Mouse (Mus musculus): Measurements from ENCODE around the gene Endou. TPM values are rescaled to one million over a fixed set of nuclear protein-coding genes. Genes with fewer than 3 reads are reported as not detected.

The Endou gene
- polyA plus RNA-seq, 1 experiment from 2014 or later: 2.8 TPM

DNA sequence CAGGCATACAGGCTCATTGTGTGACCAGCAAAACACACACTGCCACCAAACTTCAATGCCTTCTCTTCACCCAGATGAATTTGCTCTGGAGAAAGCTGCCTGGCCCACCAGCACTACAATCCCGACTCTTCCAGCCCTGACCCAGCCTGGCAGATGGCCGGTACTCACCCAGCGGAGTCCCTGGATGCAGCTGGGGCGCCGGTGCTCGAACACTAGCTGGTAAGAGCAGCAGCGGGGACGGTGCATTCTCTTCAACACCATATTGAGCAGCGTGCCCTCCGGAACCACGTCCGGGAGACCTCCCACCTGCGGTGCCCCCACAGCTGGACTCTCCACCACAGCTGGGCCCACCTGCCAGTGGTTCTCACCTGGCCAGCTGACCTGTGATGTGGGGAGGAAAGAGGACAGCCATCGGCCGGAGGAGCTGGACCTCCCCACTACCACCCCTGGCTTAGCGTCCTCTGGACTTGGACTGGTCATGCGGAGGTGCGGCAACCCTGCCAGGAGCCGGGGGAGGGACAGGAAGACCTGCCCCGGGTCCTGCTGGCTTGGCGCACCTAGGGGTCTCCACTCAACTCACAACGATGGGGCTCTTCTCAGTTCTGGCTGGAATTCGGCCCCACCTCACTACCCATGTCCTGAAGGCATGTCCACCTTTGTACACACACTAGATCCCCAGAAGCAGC lies 35.6 kb upstream of the Endou start:
- Histone ChIP-seq H3K36me3 (no peaks in the 10 kb centered on the region), H3K27me3 (peaks cover 47% of the 10 kb centered on the region), H3K4me3 (peak overlapping the region; percentile 51), H3K27ac (no peak overlapping the region), H3K4me1 (peaks cover 42% of the 10 kb centered on the region), H3K9ac (peak overlapping the region; percentile 72), H3K4me2 (peak overlapping the region; percentile 94), H3K9me3 (no peaks in the 10 kb centered on the region)
- WGBS: 7% methylated on average over 23 of the region's 23 CpGs
- no peak for ATAC-seq (ENCODE audit: insufficient number of reproducible peaks, insufficient read depth, low FRiP score, low TSS enrichment, low read depth)

DNA sequence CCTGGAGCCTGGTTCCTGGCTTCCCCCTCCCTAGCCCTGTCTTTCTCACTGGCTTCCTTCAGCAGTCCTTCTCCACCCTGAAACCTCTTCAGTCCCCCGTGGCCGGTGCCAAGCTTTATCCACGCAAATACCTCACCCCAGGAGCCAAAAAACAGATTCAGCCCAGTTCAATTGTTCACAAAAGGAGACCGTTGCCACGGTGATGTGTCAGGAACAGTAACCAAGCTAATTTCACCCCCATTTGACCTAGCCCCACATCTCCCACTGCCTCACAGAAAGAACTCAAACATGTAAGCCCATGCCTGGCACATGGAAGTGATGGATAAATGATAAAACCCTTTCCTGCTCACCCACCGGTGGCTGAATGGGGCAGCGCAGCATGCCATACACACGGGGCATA lies 35.1 kb upstream of the Endou start:
- WGBS: 19% methylated on average over 8 of the region's 8 CpGs
- H3K27me3 ChIP-seq: peaks cover 47% of the 10 kb centered on the region
- no peak overlapping the region for H3K27ac ChIP-seq
- peak overlapping the region; percentile 94 for H3K4me2 ChIP-seq
- H3K9me3 ChIP-seq: no peaks in the 10 kb centered on the region
- peak overlapping the region; percentile 72; the same call in 1 of the 2 replicates for H3K9ac ChIP-seq
- peak overlapping the region; percentile 51 for H3K4me3 ChIP-seq
- no peak for ATAC-seq (ENCODE audit: insufficient number of reproducible peaks, insufficient read depth, low FRiP score, low TSS enrichment, low read depth)
- H3K4me1 ChIP-seq: peaks cover 38% of the 10 kb centered on the region
- H3K36me3 ChIP-seq: no peaks in the 10 kb centered on the region

DNA sequence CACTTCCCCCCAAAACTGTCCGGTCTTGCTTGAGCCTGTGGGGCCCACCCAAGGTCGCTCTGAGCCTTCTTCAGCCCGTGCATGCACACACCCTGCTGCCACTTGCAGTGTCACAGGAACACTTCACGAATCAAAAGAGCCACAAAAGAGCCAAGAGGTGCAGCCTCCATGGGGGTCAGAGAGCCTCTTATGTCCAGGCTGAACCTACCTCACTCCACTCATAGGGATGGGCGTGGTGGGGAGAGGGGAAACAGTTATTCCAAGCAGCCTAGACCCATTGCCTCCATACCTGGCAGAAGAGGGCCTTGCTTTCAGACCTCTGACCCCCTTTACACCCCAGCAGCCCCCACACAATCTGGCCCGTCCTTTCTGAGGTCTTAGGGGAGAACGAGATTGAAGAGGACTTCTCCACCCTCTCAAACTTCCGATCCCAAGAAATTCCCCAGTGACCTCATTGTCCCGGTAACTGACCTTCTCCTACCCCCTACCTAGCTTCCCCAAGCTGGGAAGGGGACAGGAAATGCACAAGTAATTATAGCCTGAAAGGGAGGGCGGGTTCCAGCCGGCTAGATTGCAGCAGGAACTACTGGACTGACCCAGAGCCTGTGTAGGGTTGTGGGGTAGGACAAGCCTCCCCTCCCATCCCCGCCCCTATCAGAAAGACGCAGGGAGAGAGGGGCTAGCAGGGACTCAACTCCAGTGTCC lies 34.1 kb upstream of the Endou start:
- H3K9me3 ChIP-seq: no peaks in the 10 kb centered on the region
- no peak overlapping the region for H3K9ac ChIP-seq
- H3K4me3 ChIP-seq: peak overlapping the region; percentile 2; the same call in 1 of the 2 replicates
- peaks cover 38% of the 10 kb centered on the region for H3K4me1 ChIP-seq
- H3K27ac ChIP-seq: no peak overlapping the region
- no peaks in the 10 kb centered on the region for H3K36me3 ChIP-seq
- peak overlapping the region; percentile 94 for H3K4me2 ChIP-seq
- ATAC-seq (ENCODE audit: insufficient number of reproducible peaks, insufficient read depth, low FRiP score, low TSS enrichment, low read depth): no peak
- 35% methylated on average over 13 of the region's 13 CpGs for WGBS
- peaks cover 46% of the 10 kb centered on the region for H3K27me3 ChIP-seq

DNA sequence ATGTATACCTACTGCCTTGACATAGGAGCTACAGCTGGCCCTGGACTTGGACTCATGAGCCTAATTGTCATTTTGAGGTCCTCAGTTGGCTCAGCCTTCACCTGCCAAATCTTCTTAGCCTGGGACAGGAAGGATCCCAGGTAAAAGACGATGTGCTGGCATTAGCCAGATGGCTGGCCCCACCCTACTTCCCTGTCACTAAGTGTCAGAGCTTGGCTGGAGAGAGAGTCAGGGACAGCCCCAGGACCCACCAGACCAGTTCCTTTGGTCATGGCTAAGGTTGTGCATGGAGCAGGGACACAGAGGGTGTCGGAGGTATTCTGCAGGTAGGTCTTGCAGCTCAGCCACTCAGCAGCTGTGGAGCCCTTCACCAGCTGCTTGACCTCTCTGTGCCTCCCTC lies 33.4 kb upstream of the Endou start:
- no peak overlapping the region for H3K4me3 ChIP-seq
- whole genome bisulfite sequencing: 64% methylated on average over 2 of the region's 2 CpGs
- no peaks in the 10 kb centered on the region for H3K9me3 ChIP-seq
- H3K4me1 ChIP-seq: peaks cover 38% of the 10 kb centered on the region
- H3K36me3 ChIP-seq: no peaks in the 10 kb centered on the region
- no peak overlapping the region for H3K4me2 ChIP-seq
- ATAC-seq (ENCODE audit: insufficient number of reproducible peaks, insufficient read depth, low FRiP score, low TSS enrichment, low read depth): no peak
- H3K27ac ChIP-seq: no peak overlapping the region
- H3K27me3 ChIP-seq: peaks cover 39% of the 10 kb centered on the region
- H3K9ac ChIP-seq: no peak overlapping the region

DNA sequence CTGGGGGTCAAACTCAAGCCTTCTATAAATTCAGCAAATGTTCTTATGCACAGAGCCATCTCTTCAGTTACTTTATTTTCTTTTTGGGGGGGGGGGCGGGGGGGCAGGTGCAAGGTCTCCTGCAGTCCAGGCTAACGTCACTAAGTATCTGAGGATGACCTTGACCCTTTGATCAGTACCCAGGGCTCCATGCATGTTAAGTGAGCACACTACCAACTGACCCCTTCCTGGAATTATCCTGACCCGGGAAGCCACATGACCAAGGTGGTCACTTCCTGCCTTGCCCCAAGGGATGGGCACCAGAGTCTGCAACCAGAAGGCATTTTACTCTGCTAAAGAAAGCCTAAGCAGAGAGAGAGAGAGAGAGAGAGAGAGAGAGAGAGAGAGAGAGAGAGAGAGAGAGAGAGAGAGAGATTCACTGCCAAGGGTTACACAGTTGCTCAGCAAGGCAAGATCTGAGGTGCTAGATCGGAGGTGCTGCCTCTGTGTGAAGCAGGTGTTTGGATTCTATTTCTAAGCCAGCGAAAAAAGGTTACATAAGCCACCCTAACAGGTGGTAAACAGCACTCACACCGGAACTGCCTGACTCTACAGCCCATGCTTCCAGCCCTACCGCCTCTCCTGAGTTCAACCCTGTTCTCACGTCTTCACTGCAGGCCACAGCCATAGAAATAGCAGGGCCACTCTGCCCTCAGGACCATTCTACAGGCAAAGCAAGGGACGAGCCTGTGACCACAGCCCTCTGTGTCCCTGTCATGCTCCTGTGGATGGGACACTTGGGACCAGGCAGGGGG lies 32.3 kb upstream of the Endou start:
- Histone ChIP-seq H3K36me3 (no peaks in the 10 kb centered on the region), H3K4me1 (peaks cover 34% of the 10 kb centered on the region), H3K4me2 (no peak overlapping the region), H3K27ac (no peak overlapping the region), H3K4me3 (no peak overlapping the region), H3K9me3 (no peaks in the 10 kb centered on the region), H3K27me3 (peaks cover 31% of the 10 kb centered on the region), H3K9ac (no peak overlapping the region)
- ATAC-seq (ENCODE audit: insufficient number of reproducible peaks, insufficient read depth, low FRiP score, low TSS enrichment, low read depth): no peak
- WGBS: 43% methylated on average over 9 of the region's 9 CpGs

DNA sequence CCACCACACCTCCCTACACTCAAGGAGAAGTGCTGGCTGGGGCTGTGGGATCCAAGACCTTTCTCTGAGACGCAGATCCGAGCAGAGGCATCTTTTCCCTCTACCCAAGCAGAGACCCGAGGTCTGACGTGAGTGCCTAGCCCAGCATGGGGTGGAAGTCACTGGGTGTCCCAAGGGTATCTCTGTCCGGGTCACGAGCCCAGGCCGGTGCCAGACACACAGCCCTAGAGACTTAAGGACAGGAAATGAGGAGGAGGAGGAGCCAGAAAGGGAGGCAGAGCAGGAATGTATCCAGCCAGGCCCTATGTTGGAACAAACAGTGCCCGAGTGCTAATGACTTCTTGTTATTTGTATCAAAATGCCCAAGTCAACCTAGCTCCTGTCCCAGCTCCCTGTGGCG lies 31.6 kb upstream of the Endou start:
- Histone ChIP-seq H3K9ac (no peak overlapping the region), H3K9me3 (no peaks in the 10 kb centered on the region), H3K4me2 (no peak overlapping the region), H3K4me3 (no peak overlapping the region), H3K4me1 (peaks cover 27% of the 10 kb centered on the region), H3K27me3 (peaks cover 31% of the 10 kb centered on the region), H3K36me3 (no peaks in the 10 kb centered on the region), H3K27ac (no peak overlapping the region)
- WGBS: 49% methylated on average over 9 of the region's 9 CpGs
- no peak for ATAC-seq (ENCODE audit: insufficient number of reproducible peaks, insufficient read depth, low FRiP score, low TSS enrichment, low read depth)

DNA sequence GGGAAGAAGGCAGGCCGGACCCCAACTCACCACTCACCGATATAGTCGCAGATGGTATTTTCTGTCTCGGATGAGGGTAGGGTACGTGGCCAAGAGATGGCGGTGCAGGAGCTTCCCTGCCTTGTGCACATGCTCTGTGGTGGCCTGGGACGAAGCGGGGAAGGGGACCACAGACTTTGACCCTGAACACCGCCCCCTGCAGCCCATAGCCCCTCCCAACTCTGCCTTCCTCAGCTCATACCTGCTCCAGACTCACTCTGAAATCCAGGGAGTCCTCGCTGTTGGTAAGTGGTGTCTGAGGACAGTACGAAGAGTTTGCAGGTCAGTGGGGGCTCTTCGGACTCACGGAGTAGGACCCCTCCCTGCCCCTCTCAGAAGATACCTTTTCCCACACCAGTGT lies 30.3 kb upstream of the Endou start:
- no peak overlapping the region for H3K27ac ChIP-seq
- no peaks in the 10 kb centered on the region for H3K36me3 ChIP-seq
- H3K4me2 ChIP-seq: no peak overlapping the region
- ATAC-seq (ENCODE audit: insufficient number of reproducible peaks, insufficient read depth, low FRiP score, low TSS enrichment, low read depth): no peak
- peaks cover 14% of the 10 kb centered on the region for H3K4me1 ChIP-seq
- H3K9me3 ChIP-seq: no peaks in the 10 kb centered on the region
- H3K9ac ChIP-seq: no peak overlapping the region
- 39% methylated on average over 13 of the region's 13 CpGs for WGBS
- H3K27me3 ChIP-seq: peaks cover 18% of the 10 kb centered on the region
- H3K4me3 ChIP-seq: no peak overlapping the region

DNA sequence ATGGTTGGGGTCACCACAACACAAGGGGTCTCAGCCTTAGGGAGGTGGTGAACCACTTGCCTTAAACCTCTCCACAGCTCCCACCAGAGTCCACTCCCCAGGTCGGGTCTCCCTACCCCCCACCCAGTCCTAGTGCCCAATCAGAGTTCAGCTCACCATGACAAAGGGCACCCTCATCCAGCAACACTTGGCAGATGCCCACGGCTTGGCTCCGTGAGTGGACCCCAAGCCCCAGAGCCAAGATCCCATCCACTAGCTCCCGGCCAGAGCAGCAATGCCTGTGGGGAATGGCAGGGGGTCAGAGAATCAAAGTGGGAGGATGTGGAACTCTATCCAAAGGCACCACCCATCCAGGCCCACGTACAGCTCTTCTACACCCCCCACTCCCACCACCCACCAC lies 29.8 kb upstream of the Endou start:
- no peaks in the 10 kb centered on the region for H3K9me3 ChIP-seq
- H3K36me3 ChIP-seq: no peaks in the 10 kb centered on the region
- peaks cover 11% of the 10 kb centered on the region for H3K4me1 ChIP-seq
- no peak overlapping the region for H3K9ac ChIP-seq
- ATAC-seq (ENCODE audit: insufficient number of reproducible peaks, insufficient read depth, low FRiP score, low TSS enrichment, low read depth): no peak
- WGBS: 70% methylated on average over 5 of the region's 5 CpGs
- H3K4me2 ChIP-seq: no peak overlapping the region
- H3K27ac ChIP-seq: no peak overlapping the region
- peaks cover 13% of the 10 kb centered on the region for H3K27me3 ChIP-seq
- H3K4me3 ChIP-seq: no peak overlapping the region

- ATAC-seq (ENCODE audit: insufficient number of reproducible peaks, insufficient read depth, low FRiP score, low TSS enrichment, low read depth): no peak
- peaks cover 20% of the 10 kb centered on the region for H3K4me1 ChIP-seq
- 91% methylated on average over 9 of the region's 9 CpGs for WGBS
- H3K27me3 ChIP-seq: peaks cover 6% of the 10 kb centered on the region
- H3K27ac ChIP-seq: no peak overlapping the region
- no peaks in the 10 kb centered on the region for H3K9me3 ChIP-seq
- no peak overlapping the region for H3K9ac ChIP-seq
- H3K36me3 ChIP-seq: no peaks in the 10 kb centered on the region
- no peak overlapping the region for H3K4me3 ChIP-seq
- no peak overlapping the region for H3K4me2 ChIP-seq
These were observed 28.9 kb upstream of the Endou start for GRCm38 (mm10) chr15:97760006-97760405.

GRCm38 (mm10) chr15:97755361-97755760 lies 24.2 kb upstream of the Endou start:
- no peaks in the 10 kb centered on the region; the same call in 1 of the 2 replicates for H3K27me3 ChIP-seq
- no peak for ATAC-seq (ENCODE audit: insufficient number of reproducible peaks, insufficient read depth, low FRiP score, low TSS enrichment, low read depth)
- no peak overlapping the region for H3K27ac ChIP-seq
- H3K9me3 ChIP-seq: no peaks in the 10 kb centered on the region
- WGBS: 41% methylated on average over 8 of the region's 8 CpGs
- H3K4me3 ChIP-seq: no peak overlapping the region
- H3K36me3 ChIP-seq: no peaks in the 10 kb centered on the region
- H3K4me2 ChIP-seq: no peak overlapping the region
- H3K9ac ChIP-seq: no peak overlapping the region; the same call in 1 of the 2 replicates
- peaks cover 31% of the 10 kb centered on the region for H3K4me1 ChIP-seq

- Histone ChIP-seq H3K27me3 (no peaks in the 10 kb centered on the region; the same call in 1 of the 2 replicates), H3K9ac (no peak overlapping the region), H3K4me2 (no peak overlapping the region), H3K36me3 (no peaks in the 10 kb centered on the region), H3K27ac (peak overlapping the region; percentile 44; the same call in 1 of the 2 replicates), H3K4me1 (peaks cover 40% of the 10 kb centered on the region), H3K4me3 (no peak overlapping the region), H3K9me3 (no peaks in the 10 kb centered on the region)
- 47% methylated on average over 6 of the region's 6 CpGs for WGBS
- no peak for ATAC-seq (ENCODE audit: insufficient number of reproducible peaks, insufficient read depth, low FRiP score, low TSS enrichment, low read depth)
These were observed 23.3 kb upstream of the Endou start for GRCm38 (mm10) chr15:97754476-97754875.

All from embryonic facial prominence, embryonic 13.5 days (tissue).